Mouse (Mus musculus) kidney, postnatal 0 days (tissue): Measurements from ENCODE around the gene Kcne1. TPM values are rescaled to one million over a fixed set of nuclear protein-coding genes. Genes with fewer than 3 reads are reported as not detected.
A peak's percentile ranks its signal among the peaks of the same experiment; 100 is the strongest.

ENCODE experiments used
- ATAC-seq: fragments of 200-750 bp; cut with Nextera tagmentation; replicated peaks from 2 replicates; pipeline ENCODE4 v1.8.0; 2017; ENCODE audit warnings: low read depth, moderate number of reproducible peaks, moderate TSS enrichment, moderate library complexity; ENCODE audit not compliant: low FRiP score
- DNase-seq: peaks from one replicate; pipeline ENCODE4 v3.0.0-alpha.2; 2016; ENCODE audit warnings: low spot score
- H3K27ac ChIP-seq: fragments of 300-500 bp; sonication (generic); 2 replicates; pipeline ENCODE4 v1.5.1; 2014; ENCODE audit warnings: mild to moderate bottlenecking
- H3K27me3 ChIP-seq: fragments of 300-500 bp; sonication (generic); 2 replicates; pipeline ENCODE4 v1.6.1; 2014; ENCODE audit warnings: low read length, mixed read lengths; ENCODE audit not compliant: insufficient read depth
- H3K36me3 ChIP-seq: fragments of 300-500 bp; sonication (generic); 2 replicates; pipeline ENCODE4 v1.6.1; 2014; ENCODE audit warnings: low read length, mixed read lengths; ENCODE audit not compliant: insufficient read depth
- H3K4me1 ChIP-seq: fragments of 300-500 bp; sonication (generic); replicated peaks from 2 replicates; pipeline ENCODE4 v1.6.1; 2014; ENCODE audit warnings: antibody characterized with exemption, low read length, mixed read lengths; ENCODE audit not compliant: insufficient read depth
- H3K4me2 ChIP-seq: fragments of 300-500 bp; sonication (generic); 2 replicates; pipeline ENCODE4 v1.6.1; 2014; ENCODE audit warnings: mild to moderate bottlenecking, low read length, moderate library complexity, mixed read lengths
- H3K4me3 ChIP-seq: fragments of 300-500 bp; sonication (generic); replicated peaks from 2 replicates; pipeline ENCODE4 v1.5.1; 2014; ENCODE audit warnings: low read depth, low read length
- H3K9ac ChIP-seq: fragments of 300-500 bp; sonication (generic); 2 replicates; pipeline ENCODE4 v1.6.1; 2014; ENCODE audit warnings: low read depth, low read length
- H3K9me3 ChIP-seq: fragments of 300-500 bp; sonication (generic); replicated peaks from 2 replicates; pipeline ENCODE4 v1.6.1; 2016; ENCODE audit warnings: low read length, inconsistent platforms, mixed read lengths
- CTCF ChIP-seq: IDR thresholded peaks from 2 replicates; pipeline ENCODE4 v1.5.1; 2016; ENCODE audit warnings: antibody characterized with exemption, low read depth, mild to moderate bottlenecking, moderate library complexity
- WGBS: fragments of 180-500 bp; shearing (Covaris S2); extraction: QIAGEN DNeasy Blood & Tissue Kit; methylation state at CpG from one replicate; pipeline ENCODE4 v1.1.7; 2014; 5-methylcytosine and 5-hydroxymethylcytosine counted together
- polyA plus RNA-seq: library from polyadenylated mRNA; unstranded; fragments of >200 nt; fragmentation: Nextera tagmentation; extraction: Ambion mirVana; gene quantifications from 2 replicates; pipeline ENCODE4 v1.2.1, GENCODE M21; 2015

Gene Kcne1
- polyA plus RNA-seq, 1 experiment from 2014 or later = 13.1 TPM

GRCm38 (mm10) chr16:92365477-92365876 is 6.2 kb upstream of the Kcne1 start:
- Histone ChIP-seq H3K4me1 (no peaks in the 10 kb centered on the region; the same call in 1 of the 2 replicates), H3K4me2 (no peak overlapping the region), H3K27me3 (no peaks in the 10 kb centered on the region), H3K9ac (no peak overlapping the region), H3K36me3 (no peaks in the 10 kb centered on the region), H3K9me3 (no peaks in the 10 kb centered on the region), H3K4me3 (no peak overlapping the region), H3K27ac (no peak overlapping the region)
- DNase-seq = no peak
- no peak for TF ChIP-seq CTCF
- WGBS = 64% methylated on average over 7 of the region's 7 CpGs
- ATAC-seq = no peak

- no peak overlapping the region for H3K27ac ChIP-seq
- no peaks in the 10 kb centered on the region for H3K27me3 ChIP-seq
- H3K4me2 ChIP-seq = no peak overlapping the region
- no peak overlapping the region for H3K9ac ChIP-seq
- no peak for DNase-seq
- 63% methylated on average over 7 of the region's 7 CpGs for WGBS
- H3K4me3 ChIP-seq = no peak overlapping the region
- H3K9me3 ChIP-seq = no peaks in the 10 kb centered on the region
- H3K36me3 ChIP-seq = no peaks in the 10 kb centered on the region
- no peak for ATAC-seq
- H3K4me1 ChIP-seq = peaks cover 7% of the 10 kb centered on the region; the same call in 1 of the 2 replicates
- no peak for TF ChIP-seq CTCF
Measured at GRCm38 (mm10) chr16:92360711-92361110, 1.4 kb upstream of the Kcne1 start.

DNA sequence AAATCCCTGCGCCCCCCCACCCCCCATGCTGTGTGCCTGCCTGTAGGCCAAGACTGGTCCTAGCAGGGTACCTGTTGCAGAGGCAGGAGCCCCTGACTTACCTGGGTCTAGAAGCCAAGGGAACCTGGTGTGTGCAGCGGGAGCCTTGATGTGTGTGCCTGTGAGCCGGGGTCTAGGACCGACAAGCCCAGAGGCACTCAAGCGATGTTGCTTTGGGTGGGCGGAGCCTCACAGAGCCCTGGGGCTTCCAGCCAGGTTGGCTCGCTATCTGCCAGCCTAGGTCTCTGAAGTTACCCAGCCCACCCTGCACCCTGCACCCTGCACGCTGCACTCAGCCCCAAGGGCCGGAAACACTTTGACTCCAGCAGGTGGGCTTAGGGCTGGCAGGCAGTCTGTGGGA is 534 bp downstream of the Kcne1 start:
- DNase-seq = no peak
- ATAC-seq = peak; percentile 45; the same call in 1 of the 2 replicates
- H3K4me2 ChIP-seq = no peak overlapping the region
- 18% methylated on average over 9 of the region's 9 CpGs for WGBS
- no peak for TF ChIP-seq CTCF
- no peak overlapping the region for H3K9ac ChIP-seq
- no peaks in the 10 kb centered on the region for H3K36me3 ChIP-seq
- H3K9me3 ChIP-seq = no peaks in the 10 kb centered on the region
- no peak overlapping the region for H3K4me3 ChIP-seq
- H3K27ac ChIP-seq = peak overlapping the region; percentile 32; the same call in 1 of the 2 replicates
- peaks cover 7% of the 10 kb centered on the region; the same call in 1 of the 2 replicates for H3K4me1 ChIP-seq
- no peaks in the 10 kb centered on the region for H3K27me3 ChIP-seq

DNA sequence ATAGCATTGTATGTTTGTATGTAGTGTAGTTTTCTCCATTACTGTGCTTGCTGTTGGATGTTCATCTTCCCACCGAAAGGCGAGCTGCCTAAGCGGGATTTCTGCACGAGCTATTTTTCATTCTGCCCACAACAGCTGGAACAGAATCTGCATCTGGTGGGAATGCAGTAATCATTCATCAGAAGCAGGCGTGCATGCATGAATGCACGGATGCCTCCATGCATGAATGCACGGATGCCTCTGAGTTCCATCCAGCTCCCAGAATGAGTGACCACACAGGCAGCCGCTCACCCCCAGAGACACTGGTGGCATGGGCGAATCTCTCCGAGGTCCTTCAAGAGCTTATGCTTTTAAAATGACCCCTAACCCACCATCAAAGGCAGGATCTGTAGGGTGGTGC is 1.7 kb downstream of the Kcne1 start:
- DNase-seq (no peak), ATAC-seq (no peak)
- peaks cover 7% of the 10 kb centered on the region; the same call in 1 of the 2 replicates for H3K4me1 ChIP-seq
- no peak overlapping the region for H3K27ac ChIP-seq
- H3K36me3 ChIP-seq = no peaks in the 10 kb centered on the region
- no peak overlapping the region for H3K4me3 ChIP-seq
- H3K27me3 ChIP-seq = no peaks in the 10 kb centered on the region
- no peak overlapping the region for H3K9ac ChIP-seq
- no peaks in the 10 kb centered on the region for H3K9me3 ChIP-seq
- 38% methylated on average over 10 of the region's 10 CpGs for WGBS
- no peak overlapping the region for H3K4me2 ChIP-seq
- no peak for TF ChIP-seq CTCF

GRCm38 (mm10) chr16:92357023-92357422 is 2.2 kb downstream of the Kcne1 start:
- Histone ChIP-seq H3K9me3 (no peaks in the 10 kb centered on the region), H3K4me1 (peaks cover 7% of the 10 kb centered on the region; the same call in 1 of the 2 replicates), H3K4me2 (no peak overlapping the region), H3K36me3 (no peaks in the 10 kb centered on the region), H3K27me3 (no peaks in the 10 kb centered on the region), H3K4me3 (no peak overlapping the region), H3K9ac (no peak overlapping the region), H3K27ac (no peak overlapping the region)
- WGBS = 55% methylated on average over 9 of the region's 9 CpGs
- DNase-seq = no peak
- ATAC-seq = no peak
- TF ChIP-seq CTCF = no peak

DNA sequence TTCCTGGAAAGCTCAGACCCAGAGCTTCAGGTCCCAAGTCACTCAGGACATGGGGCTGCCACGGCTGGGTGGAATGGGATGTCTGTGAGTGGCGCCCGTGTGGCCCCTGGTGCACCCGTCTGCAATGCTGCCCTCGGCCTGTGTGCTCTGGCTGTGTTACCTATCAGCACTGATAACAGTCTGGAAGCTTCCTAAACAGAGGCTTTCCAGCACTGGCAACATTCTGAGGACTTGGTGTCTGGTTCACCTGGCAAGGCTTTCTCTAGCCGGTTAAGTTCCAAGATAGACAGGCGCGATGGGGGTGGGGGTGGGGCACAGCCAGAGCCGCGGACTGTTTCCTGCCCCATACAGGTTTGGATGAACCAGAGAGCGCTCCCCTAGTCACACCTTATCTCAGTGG is 3.3 kb downstream of the Kcne1 start:
- H3K9me3 ChIP-seq = no peaks in the 10 kb centered on the region
- no peak overlapping the region for H3K4me3 ChIP-seq
- ATAC-seq (no peak), DNase-seq (no peak)
- TF ChIP-seq CTCF = no peak
- H3K27me3 ChIP-seq = no peaks in the 10 kb centered on the region
- no peak overlapping the region for H3K9ac ChIP-seq
- no peak overlapping the region for H3K27ac ChIP-seq
- no peak overlapping the region for H3K4me2 ChIP-seq
- peaks cover 7% of the 10 kb centered on the region; the same call in 1 of the 2 replicates for H3K4me1 ChIP-seq
- WGBS = 80% methylated on average over 11 of the region's 11 CpGs
- no peaks in the 10 kb centered on the region for H3K36me3 ChIP-seq

DNA sequence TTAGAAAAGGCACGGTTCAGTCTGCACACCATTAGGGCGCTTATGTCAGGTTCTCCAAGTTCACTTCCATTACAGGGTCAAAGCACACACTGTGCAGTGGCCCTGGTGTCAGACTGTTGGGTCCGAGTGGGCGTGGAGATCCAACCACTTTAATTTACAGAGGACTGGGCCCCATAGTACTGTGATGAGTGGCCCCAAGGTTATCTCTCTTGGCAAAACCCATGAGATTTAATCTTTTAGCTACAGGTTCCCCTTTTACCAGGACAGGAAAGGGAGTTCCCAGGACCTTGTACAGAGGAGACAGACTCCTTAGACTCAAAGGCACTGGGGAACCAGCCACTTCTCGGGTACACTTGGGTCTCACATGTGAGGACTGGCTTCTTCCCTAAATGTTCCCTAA is 3.9 kb downstream of the Kcne1 start:
- Histone ChIP-seq H3K4me1 (peaks cover 7% of the 10 kb centered on the region; the same call in 1 of the 2 replicates), H3K9ac (no peak overlapping the region), H3K4me3 (no peak overlapping the region), H3K27me3 (no peaks in the 10 kb centered on the region), H3K4me2 (no peak overlapping the region), H3K27ac (no peak overlapping the region), H3K36me3 (no peaks in the 10 kb centered on the region), H3K9me3 (no peaks in the 10 kb centered on the region)
- no peak for TF ChIP-seq CTCF
- ATAC-seq (no peak), DNase-seq (no peak)
- WGBS = 65% methylated on average over 5 of the region's 5 CpGs
